Mouse (Mus musculus) granulocyte monocyte progenitor cell, adult 5-6 weeks (primary cell): Measurements from ENCODE around the gene Ncor1. TPM values are rescaled to one million over a fixed set of nuclear protein-coding genes. Genes with fewer than 3 reads are reported as not detected.

ENCODE experiments used
- ATAC-seq: replicated peaks from 2 replicates; pipeline ENCODE4 v1.8.0; 2016; ENCODE audit warnings: mild to moderate bottlenecking, moderate TSS enrichment, inconsistent platforms; ENCODE audit not compliant: poor library complexity, severe bottlenecking
- total RNA-seq, 2 experiments: library from RNA; stranded (forward) in 1 of 2; stranded (reverse) in 1 of 2; fragments of 200-712, 200-1000 nt in 1 of 2; fragments of >200 nt in 1 of 2; fragmentation: Nextera tagmentation in 1 of 2; gene quantifications; 2 replicates each; pipeline ENCODE4 v1.2.3; 2014 to 2017

The Ncor1 gene
- total RNA-seq, 2 experiments from 2014 or later: 271 to 349 TPM

DNA sequence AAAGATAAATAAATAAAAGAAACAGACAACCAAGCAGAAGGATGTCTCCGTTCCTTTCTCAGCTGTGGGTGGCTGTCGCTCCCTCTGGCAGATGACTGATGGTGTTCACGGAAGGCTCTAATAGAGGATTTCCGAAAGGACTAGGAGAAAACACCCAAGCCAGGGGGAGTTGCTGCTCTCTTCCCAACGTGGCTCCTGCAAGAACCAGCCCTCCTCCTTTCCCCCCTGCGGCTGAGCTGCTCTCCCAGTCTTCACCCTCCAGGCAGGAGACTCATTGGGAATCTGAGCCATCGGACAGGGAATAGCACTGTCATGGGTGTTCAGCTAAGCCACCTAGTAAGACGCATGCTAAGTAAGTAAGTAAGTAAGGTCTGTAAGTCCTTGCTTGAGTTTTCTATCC is 181.3 kb downstream of the Ncor1 start:
- no peak for ATAC-seq

DNA sequence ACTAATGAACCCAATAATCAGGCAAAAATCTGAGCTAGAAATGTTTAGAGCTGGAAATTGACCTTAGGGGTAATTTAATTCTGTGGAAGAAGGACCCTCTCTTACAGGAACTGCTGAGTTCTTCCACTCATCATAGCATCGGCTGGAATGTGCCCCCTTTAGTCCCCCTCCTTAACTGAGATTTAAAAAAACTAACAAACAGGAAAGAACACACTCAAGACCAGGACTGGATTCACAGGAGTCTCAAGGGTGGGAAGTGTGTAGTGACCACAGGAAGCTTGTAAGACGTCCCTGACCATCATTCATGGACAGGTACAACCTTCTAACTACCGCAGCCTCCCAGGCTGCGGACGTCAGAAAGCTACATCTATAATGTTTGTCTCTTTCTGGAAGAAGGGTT is 187.5 kb downstream of the Ncor1 start:
- ATAC-seq: no peak

DNA sequence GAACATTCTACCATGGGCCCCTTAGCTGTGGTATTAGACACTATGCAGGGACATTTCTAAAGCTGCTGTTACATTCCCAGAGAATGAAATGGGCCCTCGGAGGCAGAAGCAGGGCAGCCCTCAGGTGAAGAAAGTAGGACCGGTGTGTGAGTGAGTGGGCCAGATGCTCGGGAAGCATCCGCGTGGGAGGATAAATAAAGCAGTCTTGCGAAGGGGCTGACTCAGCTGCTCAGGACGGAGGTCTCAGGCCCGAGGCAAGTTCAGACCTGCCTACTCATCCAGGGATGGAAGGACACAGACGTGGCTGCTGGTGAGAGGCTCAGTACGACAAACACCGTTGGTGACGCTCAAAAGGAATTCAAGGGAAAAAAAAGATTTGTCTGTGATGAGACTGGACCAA is 189.2 kb downstream of the Ncor1 start:
- no peak for ATAC-seq

DNA sequence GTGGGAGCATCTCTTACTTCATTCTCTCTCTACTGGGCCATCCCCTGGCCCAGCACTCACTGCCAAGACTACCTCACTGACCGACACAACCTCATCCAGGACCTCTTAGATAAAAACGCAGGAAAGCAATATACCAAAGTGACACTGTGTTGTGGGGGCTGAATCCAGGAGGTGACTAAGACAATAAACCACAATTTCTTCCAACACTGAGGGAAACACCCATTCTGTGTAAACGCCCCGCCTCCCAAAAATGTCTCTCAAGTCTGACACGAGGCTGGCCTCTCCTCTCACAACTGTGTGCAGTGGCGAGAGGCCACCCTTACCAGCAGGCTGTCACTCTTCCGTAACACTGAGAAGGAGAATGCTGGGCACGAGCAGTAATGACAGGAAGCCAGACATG is 190.0 kb downstream of the Ncor1 start:
- ATAC-seq: no peak

DNA sequence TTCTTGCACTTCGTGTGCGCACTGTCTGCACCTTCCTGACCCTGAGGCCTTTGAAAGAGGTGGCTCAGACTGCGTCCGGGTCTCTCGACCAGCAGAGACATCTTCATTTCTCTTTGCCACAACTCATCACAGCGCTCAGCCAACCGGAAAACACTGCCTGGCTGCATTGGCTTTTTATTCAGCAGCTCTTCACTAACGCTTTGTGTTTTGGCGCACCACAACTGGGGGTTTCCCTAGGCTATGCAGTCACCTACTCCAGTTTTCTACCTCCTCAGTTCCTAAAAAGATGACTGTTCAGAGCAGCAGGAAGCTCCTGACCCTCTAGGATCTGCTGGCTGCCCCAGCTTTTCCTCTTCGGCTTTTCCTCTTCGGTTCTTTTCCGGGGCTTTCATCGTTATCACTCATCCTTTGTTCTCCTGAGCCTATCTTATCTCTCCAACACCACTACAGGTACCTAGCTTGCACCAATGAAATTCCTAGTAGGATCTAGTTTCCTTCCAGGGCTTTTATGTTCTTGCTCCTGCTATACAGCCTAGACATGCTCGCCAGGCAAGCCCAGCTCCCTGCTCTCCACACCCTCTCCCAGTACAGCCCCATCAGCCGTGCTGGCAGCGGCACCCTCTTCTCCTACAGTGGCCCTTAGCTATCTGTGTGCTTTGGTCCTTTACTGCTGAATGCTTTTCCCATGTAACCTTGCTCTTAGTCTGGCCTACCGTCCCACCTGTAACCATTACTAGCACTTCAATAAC is 191.7 kb downstream of the Ncor1 start:
- ATAC-seq: no peak

Other genes with a start within 250 kb of the Ncor1 start
- gene Adora2b, start 209.6 kb downstream of the Ncor1 start, total RNA-seq (2014; fragmentation: Nextera tagmentation): 0.79 and 1.0 TPM in 2 replicates
- gene Adora2b, start 209.6 kb downstream of the Ncor1 start, total RNA-seq (2017): 0.26 and 0.46 TPM in 2 replicates
- gene Zswim7, start 177.2 kb downstream of the Ncor1 start, total RNA-seq (2014; fragmentation: Nextera tagmentation): 14.1 and 20.8 TPM in 2 replicates
- 6.2 TPM in 2 replicates for gene Zswim7, start 177.2 kb downstream of the Ncor1 start, total RNA-seq (2017)
- gene Ttc19, start 177.1 kb downstream of the Ncor1 start, total RNA-seq (2014; fragmentation: Nextera tagmentation): 15.7 and 15.8 TPM in 2 replicates
- 15.8 and 16.5 TPM in 2 replicates for gene Ttc19, start 177.1 kb downstream of the Ncor1 start, total RNA-seq (2017)
- 4.7 and 12.2 TPM in 2 replicates for gene Pigl, start 81 bp downstream of the Ncor1 start, total RNA-seq (2014; fragmentation: Nextera tagmentation)
- 2.5 and 3.6 TPM in 2 replicates for gene Pigl, start 81 bp downstream of the Ncor1 start, total RNA-seq (2017)
- gene Cenpv, start 80.7 kb upstream of the Ncor1 start, total RNA-seq (2014; fragmentation: Nextera tagmentation): 25.2 and 30.3 TPM in 2 replicates
- gene Cenpv, start 80.7 kb upstream of the Ncor1 start, total RNA-seq (2017): 12.8 and 15.7 TPM in 2 replicates
- gene Ubb, start 92.6 kb upstream of the Ncor1 start, total RNA-seq (2014; fragmentation: Nextera tagmentation): 870 and 954 TPM in 2 replicates
- gene Ubb, start 92.6 kb upstream of the Ncor1 start, total RNA-seq (2017): 1,051 and 1,247 TPM in 2 replicates
- gene Trpv2, start 115.9 kb upstream of the Ncor1 start, total RNA-seq (2014; fragmentation: Nextera tagmentation): 13.8 and 17.5 TPM in 2 replicates
- 9.2 and 10.7 TPM in 2 replicates for gene Trpv2, start 115.9 kb upstream of the Ncor1 start, total RNA-seq (2017)
- gene Lrrc75a, start 190.0 kb upstream of the Ncor1 start, total RNA-seq (2014; fragmentation: Nextera tagmentation): 5.7 TPM in 2 replicates
- 3.6 and 5.4 TPM in 2 replicates for gene Lrrc75a, start 190.0 kb upstream of the Ncor1 start, total RNA-seq (2017)
- 16.7 and 34.1 TPM in 2 replicates for gene Mmgt2, start 190.1 kb upstream of the Ncor1 start, total RNA-seq (2014; fragmentation: Nextera tagmentation)
- 15.9 and 23.7 TPM in 2 replicates for gene Mmgt2, start 190.1 kb upstream of the Ncor1 start, total RNA-seq (2017)